Mouse (Mus musculus) limb, embryonic 12.5 days (tissue): ENCODE measurements around the gene Acvr1. TPM values are rescaled to one million over a fixed set of nuclear protein-coding genes. Genes with fewer than 3 reads are reported as not detected.

Experiments
- ATAC-seq: fragments of 200-750 bp; cut with Nextera tagmentation; 2 replicates; pipeline ENCODE4 v1.8.0; 2017; ENCODE audit warnings: low read depth, moderate TSS enrichment; ENCODE audit not compliant: insufficient number of reproducible peaks, insufficient read depth, low FRiP score, low TSS enrichment
- H3K27ac ChIP-seq: fragments of 300-500 bp; sonication (generic); 2 replicates; pipeline ENCODE4 v1.5.1; 2016; ENCODE audit warnings: mild to moderate bottlenecking, moderate library complexity
- H3K27me3 ChIP-seq: fragments of 300-500 bp; sonication (generic); 2 replicates; pipeline ENCODE4 v1.6.1; 2016; ENCODE audit warnings: mild to moderate bottlenecking, moderate library complexity
- H3K36me3 ChIP-seq: fragments of 300-500 bp; sonication (generic); 2 replicates; pipeline ENCODE4 v1.6.1; 2016; ENCODE audit warnings: mild to moderate bottlenecking, moderate library complexity
- H3K4me1 ChIP-seq: fragments of 300-500 bp; sonication (generic); replicated peaks from 2 replicates; pipeline ENCODE4 v1.6.1; 2016
- H3K4me2 ChIP-seq: fragments of 300-500 bp; sonication (generic); 2 replicates; pipeline ENCODE4 v1.6.1; 2016; ENCODE audit warnings: mild to moderate bottlenecking, moderate library complexity
- H3K4me3 ChIP-seq: fragments of 300-500 bp; sonication (generic); replicated peaks from 2 replicates; pipeline ENCODE4 v1.5.1; 2016; ENCODE audit warnings: mild to moderate bottlenecking
- H3K9ac ChIP-seq: fragments of 300-500 bp; sonication (generic); replicated peaks from 2 replicates; pipeline ENCODE4 v1.6.1; 2016; ENCODE audit warnings: mild to moderate bottlenecking, moderate library complexity
- H3K9me3 ChIP-seq: fragments of 300-500 bp; sonication (generic); 2 replicates; pipeline ENCODE4 v1.6.1; 2016; ENCODE audit warnings: mild to moderate bottlenecking, moderate library complexity
- WGBS: fragments of 180-500 bp; shearing (Covaris S2); methylation state at CpG from one replicate; pipeline ENCODE4 v1.1.7; 2016; 5-methylcytosine and 5-hydroxymethylcytosine counted together
- polyA plus RNA-seq: library from polyadenylated mRNA; unstranded; fragments of >200 nt; fragmentation: Nextera tagmentation; extraction: Ambion mirVana; gene quantifications from 2 replicates; pipeline ENCODE4 v1.2.1, GENCODE M21; 2016

Acvr1 gene
- polyA plus RNA-seq, 1 experiment from 2014 or later: 5.8 TPM

GRCm38 (mm10) chr2:58557045-58557845, 9.7 kb downstream of the Acvr1 start:
- Histone ChIP-seq H3K27me3 (no peaks in the 10 kb centered on the region), H3K4me1 (peaks cover 25% of the 10 kb centered on the region), H3K9ac (no peak overlapping the region), H3K27ac (no peak overlapping the region), H3K9me3 (no peaks in the 10 kb centered on the region), H3K36me3 (no peaks in the 10 kb centered on the region), H3K4me3 (no peak overlapping the region), H3K4me2 (no peak overlapping the region)
- 81% methylated on average over 9 of the region's 9 CpGs for WGBS
- no peak for ATAC-seq

GRCm38 (mm10) chr2:58552296-58552695, 14.7 kb downstream of the Acvr1 start:
- Histone ChIP-seq H3K27me3 (no peaks in the 10 kb centered on the region), H3K9ac (no peak overlapping the region), H3K4me2 (no peak overlapping the region), H3K36me3 (no peaks in the 10 kb centered on the region), H3K4me1 (peaks cover 53% of the 10 kb centered on the region), H3K9me3 (no peaks in the 10 kb centered on the region), H3K27ac (no peak overlapping the region), H3K4me3 (no peak overlapping the region)
- 36% methylated on average over 3 of the region's 3 CpGs for WGBS
- ATAC-seq: no peak

GRCm38 (mm10) chr2:58551866-58552265, 15.1 kb downstream of the Acvr1 start:
- 25% methylated on average over 6 of the region's 6 CpGs for WGBS
- peaks cover 58% of the 10 kb centered on the region for H3K4me1 ChIP-seq
- no peaks in the 10 kb centered on the region for H3K9me3 ChIP-seq
- no peak for ATAC-seq
- H3K4me3 ChIP-seq: no peak overlapping the region
- H3K27me3 ChIP-seq: no peaks in the 10 kb centered on the region
- H3K27ac ChIP-seq: no peak overlapping the region
- H3K4me2 ChIP-seq: no peak overlapping the region
- H3K9ac ChIP-seq: no peak overlapping the region
- H3K36me3 ChIP-seq: no peaks in the 10 kb centered on the region

- H3K4me3 ChIP-seq: no peak overlapping the region
- H3K4me2 ChIP-seq: no peak overlapping the region
- no peak overlapping the region for H3K9ac ChIP-seq
- no peak overlapping the region for H3K27ac ChIP-seq
- H3K9me3 ChIP-seq: no peaks in the 10 kb centered on the region
- ATAC-seq: no peak
- H3K27me3 ChIP-seq: no peaks in the 10 kb centered on the region
- H3K4me1 ChIP-seq: peaks cover 60% of the 10 kb centered on the region
- 56% methylated on average over 9 of the region's 9 CpGs for WGBS
- no peaks in the 10 kb centered on the region for H3K36me3 ChIP-seq
These were observed 16.5 kb downstream of the Acvr1 start for GRCm38 (mm10) chr2:58550488-58550887.

GRCm38 (mm10) chr2:58549960-58550359, 17.0 kb downstream of the Acvr1 start:
- H3K4me2 ChIP-seq: no peak overlapping the region
- H3K4me3 ChIP-seq: no peak overlapping the region
- no peak overlapping the region for H3K9ac ChIP-seq
- no peak overlapping the region for H3K27ac ChIP-seq
- no peaks in the 10 kb centered on the region for H3K9me3 ChIP-seq
- H3K36me3 ChIP-seq: no peaks in the 10 kb centered on the region
- ATAC-seq: no peak
- H3K4me1 ChIP-seq: peaks cover 60% of the 10 kb centered on the region
- 52% methylated on average over 6 of the region's 6 CpGs for WGBS
- H3K27me3 ChIP-seq: no peaks in the 10 kb centered on the region

GRCm38 (mm10) chr2:58548943-58549342, 18.0 kb downstream of the Acvr1 start:
- Histone ChIP-seq H3K27me3 (no peaks in the 10 kb centered on the region), H3K4me2 (no peak overlapping the region)
- no peak for ATAC-seq

GRCm38 (mm10) chr2:58546264-58546663, 20.7 kb downstream of the Acvr1 start:
- Histone ChIP-seq H3K4me2 (no peak overlapping the region), H3K36me3 (no peaks in the 10 kb centered on the region), H3K4me3 (no peak overlapping the region), H3K27ac (no peak overlapping the region), H3K9ac (no peak overlapping the region), H3K4me1 (peaks cover 26% of the 10 kb centered on the region), H3K27me3 (no peaks in the 10 kb centered on the region), H3K9me3 (no peaks in the 10 kb centered on the region)
- WGBS: 86% methylated on average over 7 of the region's 7 CpGs
- no peak for ATAC-seq

More at GRCm38 (mm10) chr2:58548943-58549342, 18.0 kb downstream of the Acvr1 start:
- H3K9me3 ChIP-seq: no peaks in the 10 kb centered on the region
- no peak overlapping the region for H3K4me3 ChIP-seq
- no peaks in the 10 kb centered on the region for H3K36me3 ChIP-seq
- no peak overlapping the region for H3K9ac ChIP-seq
- 73% methylated on average over 7 of the region's 7 CpGs for WGBS
- peaks cover 52% of the 10 kb centered on the region for H3K4me1 ChIP-seq
- no peak overlapping the region for H3K27ac ChIP-seq

- no peaks in the 10 kb centered on the region for H3K9me3 ChIP-seq
These were observed 22.6 kb downstream of the Acvr1 start for GRCm38 (mm10) chr2:58544368-58544767.

GRCm38 (mm10) chr2:58543252-58543651, 23.7 kb downstream of the Acvr1 start:
- Histone ChIP-seq H3K9me3 (no peaks in the 10 kb centered on the region), H3K4me3 (no peak overlapping the region), H3K4me2 (no peak overlapping the region), H3K9ac (no peak overlapping the region), H3K27me3 (no peaks in the 10 kb centered on the region), H3K36me3 (no peaks in the 10 kb centered on the region), H3K27ac (no peak overlapping the region), H3K4me1 (peaks cover 25% of the 10 kb centered on the region)
- no peak for ATAC-seq
- WGBS: 77% methylated on average over 5 of the region's 5 CpGs

More at GRCm38 (mm10) chr2:58544368-58544767, 22.6 kb downstream of the Acvr1 start:
- no peak overlapping the region for H3K4me3 ChIP-seq
- no peak overlapping the region for H3K4me2 ChIP-seq
- H3K9ac ChIP-seq: no peak overlapping the region
- H3K4me1 ChIP-seq: peaks cover 20% of the 10 kb centered on the region
- ATAC-seq: no peak
- no peaks in the 10 kb centered on the region for H3K27me3 ChIP-seq
- H3K36me3 ChIP-seq: no peaks in the 10 kb centered on the region
- H3K27ac ChIP-seq: no peak overlapping the region
- WGBS: 93% methylated on average over 6 of the region's 6 CpGs

- no peak for ATAC-seq
- H3K9me3 ChIP-seq: no peaks in the 10 kb centered on the region
- H3K9ac ChIP-seq: no peak overlapping the region
- no peak overlapping the region for H3K4me3 ChIP-seq
- H3K27me3 ChIP-seq: no peaks in the 10 kb centered on the region
- no peak overlapping the region for H3K4me2 ChIP-seq
- peaks cover 11% of the 10 kb centered on the region; the same call in 1 of the 2 replicates for H3K36me3 ChIP-seq
- 87% methylated on average over 6 of the region's 6 CpGs for WGBS
- H3K27ac ChIP-seq: no peak overlapping the region
- H3K4me1 ChIP-seq: peaks cover 39% of the 10 kb centered on the region
These were observed 28.8 kb downstream of the Acvr1 start for GRCm38 (mm10) chr2:58538196-58538595.

GRCm38 (mm10) chr2:58536796-58537195, 30.2 kb downstream of the Acvr1 start:
- 89% methylated on average over 3 of the region's 3 CpGs for WGBS
- Histone ChIP-seq H3K4me3 (no peak overlapping the region), H3K27ac (no peak overlapping the region), H3K36me3 (peaks cover 11% of the 10 kb centered on the region; the same call in 1 of the 2 replicates), H3K27me3 (no peaks in the 10 kb centered on the region), H3K4me1 (peaks cover 51% of the 10 kb centered on the region), H3K9me3 (no peaks in the 10 kb centered on the region), H3K9ac (no peak overlapping the region), H3K4me2 (no peak overlapping the region)
- no peak for ATAC-seq

GRCm38 (mm10) chr2:58535233-58535632, 31.7 kb downstream of the Acvr1 start:
- 85% methylated on average over 8 of the region's 8 CpGs for WGBS
- Histone ChIP-seq H3K4me1 (peaks cover 62% of the 10 kb centered on the region), H3K4me3 (no peak overlapping the region), H3K4me2 (no peak overlapping the region), H3K9ac (no peak overlapping the region), H3K36me3 (peaks cover 11% of the 10 kb centered on the region; the same call in 1 of the 2 replicates), H3K27ac (no peak overlapping the region), H3K9me3 (no peaks in the 10 kb centered on the region), H3K27me3 (no peaks in the 10 kb centered on the region)
- no peak for ATAC-seq
